In the genomic region with DNA sequence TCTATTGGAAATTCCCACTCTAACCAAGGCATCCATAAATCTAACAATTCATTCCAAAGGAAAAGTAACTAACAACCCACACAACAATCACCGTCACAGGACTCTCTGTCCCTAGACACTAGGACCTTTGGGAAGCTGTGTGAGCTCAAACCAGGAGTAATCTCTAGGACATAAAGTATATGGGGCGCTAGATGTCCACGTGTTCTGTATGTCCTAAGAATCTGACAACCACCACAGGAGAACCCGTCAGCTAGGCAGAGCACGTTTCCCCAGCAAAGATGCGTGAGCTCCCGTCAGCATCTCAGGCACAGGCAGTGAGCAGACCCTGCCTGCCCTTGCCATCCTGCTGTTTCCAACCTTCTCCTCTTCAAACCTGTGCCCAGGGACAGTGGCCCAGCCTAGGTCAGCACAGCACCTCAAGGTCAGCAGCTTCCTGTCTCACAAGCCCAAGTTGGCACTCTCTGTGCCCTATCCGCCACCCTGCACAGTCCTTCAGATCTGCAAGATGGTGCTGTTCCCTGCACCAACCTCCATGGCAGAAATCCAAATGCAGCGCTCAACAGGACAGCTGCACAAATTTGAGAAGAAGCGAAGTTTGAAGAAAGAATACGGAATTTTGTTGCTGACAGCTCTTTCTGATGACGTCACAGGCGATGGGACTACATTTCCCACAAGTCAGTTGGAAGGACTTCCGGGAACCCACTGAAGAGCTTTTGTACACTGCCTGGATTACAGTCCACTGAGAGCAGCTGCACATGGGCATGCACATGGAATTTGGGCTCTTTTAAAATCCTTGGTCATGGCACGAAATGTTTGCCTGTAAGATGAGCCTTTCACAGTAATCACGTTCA, we compare ENCODE assay signal across 8 mouse cellular contexts. TPM values are rescaled to one million over a fixed set of nuclear protein-coding genes. Genes with fewer than 3 reads are reported as not detected.
A peak's percentile ranks its signal among the peaks of the same experiment; 100 is the strongest.
DNase-seq lines count a peak whose midpoint lies in the region; ATAC-seq lines count a peak whose summit lies in the region.

A gene (minus strand): TSS at position 664 of the 851 bp plus-strand sequence.

- H3K4me2 ChIP-seq in kidney, embryonic 15.5 days: peak within 1 kb of the TSS; percentile 91

- H3K4me1 ChIP-seq in heart, embryonic 10.5 days: peaks cover 6% of the 10 kb centered on the region; the same call in 1 of the 2 replicates
- peaks cover 10% of the 10 kb centered on the region for H3K4me1 ChIP-seq in kidney, embryonic 15.5 days

- H3K4me3 ChIP-seq in heart, embryonic 10.5 days: peak within 1 kb of the TSS; percentile 76
- peak within 1 kb of the TSS; percentile 79 for H3K4me3 ChIP-seq in kidney, embryonic 15.5 days (replicated peaks)

- DNase-seq in B cell, adult 2 months: peak; percentile 89 to 91
- DNase-seq in brain, adult 2 months (ENCODE audit: low read depth, low spot score): peak; percentile 98
- DNase-seq in heart, embryonic 10.5 days (ENCODE audit: low spot score): peak; percentile 94
- DNase-seq in liver: peak; percentile 74
- peak; percentile 78 to 83 for DNase-seq in spleen, postnatal 4 days (ENCODE audit: low spot score in 2 of 2)

- H3K27me3 ChIP-seq in heart, embryonic 10.5 days (ENCODE audit: insufficient read depth, poor library complexity, severe bottlenecking): no peaks in the 10 kb centered on the region
- no peaks in the 10 kb centered on the region for H3K27me3 ChIP-seq in kidney, embryonic 15.5 days

- peak; percentile 97 for ATAC-seq in erythroblast, adult 5-6 weeks (replicated peaks; ENCODE audit: low FRiP score, poor library complexity, severe bottlenecking)
- peak; percentile 98 for ATAC-seq in kidney, embryonic 15.5 days (replicated peaks; ENCODE audit: low FRiP score)
- peak; percentile 85 for ATAC-seq in monocyte, adult 5-6 weeks (replicated peaks; ENCODE audit: insufficient number of reproducible peaks, low FRiP score, low TSS enrichment, poor library complexity, severe bottlenecking)

- H3K9me3 ChIP-seq in heart, embryonic 10.5 days: no peaks in the 10 kb centered on the region
- H3K9me3 ChIP-seq in kidney, embryonic 15.5 days (replicated peaks): no peaks in the 10 kb centered on the region

- H3K9ac ChIP-seq in kidney, embryonic 15.5 days: peak within 1 kb of the TSS; percentile 69

- no peaks in the 10 kb centered on the region for H3K36me3 ChIP-seq in heart, embryonic 10.5 days
- H3K36me3 ChIP-seq in kidney, embryonic 15.5 days: no peaks in the 10 kb centered on the region

- 9% methylated on average over 16 of the region's 16 CpGs for WGBS in heart, embryonic 10.5 days
- WGBS in kidney, embryonic 15.5 days: 9% methylated on average over 16 of the region's 16 CpGs

- peak within 1 kb of the TSS; percentile 90 for H3K27ac ChIP-seq in heart, embryonic 10.5 days
- no peak within 1 kb of the TSS for H3K27ac ChIP-seq in kidney, embryonic 15.5 days

RNA-seq across cellular contexts. Expression of the gene that starts here (rescaled TPM):
- total RNA-seq in erythroblast, adult 5-6 weeks (2015; ENCODE audit: low replicate concordance): not detected in 2 replicates
- 0.56 TPM in 1 of 2 replicates, not detected in the other for total RNA-seq in erythroblast, adult 5-6 weeks (2017; ENCODE audit: low replicate concordance)
- 0.40 and 0.86 TPM in 2 replicates for polyA plus RNA-seq in heart, embryonic 10.5 days (2016; fragmentation: Nextera tagmentation; extraction: Ambion mirVana)
- polyA plus RNA-seq in kidney, embryonic 15.5 days (2015; fragmentation: Nextera tagmentation; extraction: Ambion mirVana): 0.39 and 1.00 TPM in 2 replicates
- 1.1 to 3.5 TPM (median 1.8 TPM) in 3 replicates for total RNA-seq in monocyte, adult 5-6 weeks (2017)

Comparison
In these comparisons a context has a peak if more than half of its experiments do, and no peak if none do; other contexts are left out.
1. Peak in ATAC-seq in erythroblast, adult 5-6 weeks; RNA of the gene not detected or under 1 TPM.
2. Peak in DNase-seq, H3K4me3 ChIP-seq and H3K27ac ChIP-seq in heart, embryonic 10.5 days; RNA of the gene not detected or under 1 TPM.
3. Peak in ATAC-seq, H3K4me3 ChIP-seq, H3K9ac ChIP-seq and H3K4me2 ChIP-seq in kidney, embryonic 15.5 days; RNA of the gene not detected or under 1 TPM.